Comparison of ENCODE assay signal across 25 mouse cellular contexts in genomic region chr1:96362713-96363441, GRCm38 (mm10).
DNase-seq lines count a peak whose midpoint lies in the region; ATAC-seq and TF ChIP-seq lines count a peak whose summit lies in the region.
"Had no signal": no experiment of that assay in that cellular context is flagged by ENCODE, and none has a peak within 500 bp of the region (broad histone marks: within the 10 kb centered on the region; RNA-seq: fewer than 3 reads in every experiment).

No protein-coding gene starts in this region.

- peak; percentile 2 for DNase-seq in adrenal gland, adult 2 months
- no peak for DNase-seq in adrenal gland, postnatal 25 days
- DNase-seq in neural tube, embryonic 11.5 days (ENCODE audit: low spot score) = no peak
- no peak for DNase-seq in neural tube, embryonic 10.5 days (ENCODE audit: extremely low spot score, low spot score)
- peak; percentile 16 for DNase-seq in limb, embryonic 14.5 days (ENCODE audit: low spot score)
- no peak for DNase-seq in testis, postnatal 10 days (ENCODE audit: low spot score)
- DNase-seq in kidney, postnatal 25 days = no peak
- DNase-seq: cerebellum, adult 11-12 months; cerebellum, postnatal 14 days; gastrocnemius, postnatal 14 days; heart, adult 11 months; heart, postnatal 14 days; kidney, adult 18-20 months; liver, embryonic 13.5 days; lung, adult 2 months; lung, postnatal 14 days; right cerebral cortex, postnatal 25 days; spleen, adult 18-20 months had no signal

- no peaks in the 10 kb centered on the region for H3K36me3 ChIP-seq in neural tube, embryonic 11.5 days (ENCODE audit: control insufficient read depth, insufficient read depth, low read length)
- no peaks in the 10 kb centered on the region for H3K36me3 ChIP-seq in limb, embryonic 14.5 days (ENCODE audit: control insufficient read depth, insufficient read depth, low read length)
- H3K36me3 ChIP-seq: embryonic facial prominence, embryonic 10.5 days; heart, embryonic 13.5 days; hindbrain, embryonic 12.5 days; limb, embryonic 12.5 days; liver, embryonic 13.5 days; midbrain, embryonic 13.5 days had no signal

- no peak overlapping the region for H3K27ac ChIP-seq in neural tube, embryonic 11.5 days (ENCODE audit: low read depth, low read length)
- no peak overlapping the region for H3K27ac ChIP-seq in limb, embryonic 14.5 days (replicated peaks; ENCODE audit: low read depth, low read length)
- H3K27ac ChIP-seq: embryonic facial prominence, embryonic 10.5 days; heart, embryonic 13.5 days; hindbrain, embryonic 12.5 days; limb, embryonic 12.5 days; liver, embryonic 13.5 days; midbrain, embryonic 13.5 days had no signal

- no peak overlapping the region for H3K9ac ChIP-seq in neural tube, embryonic 11.5 days (ENCODE audit: low read length)
- H3K9ac ChIP-seq in limb, embryonic 14.5 days (ENCODE audit: low read depth, low read length, severe bottlenecking) = no peak overlapping the region
- H3K9ac ChIP-seq: heart, embryonic 13.5 days; hindbrain, embryonic 12.5 days; limb, embryonic 12.5 days; liver, embryonic 13.5 days; midbrain, embryonic 13.5 days had no signal

- 44% methylated on average over 2 of the region's 2 CpGs for WGBS in neural tube, embryonic 11.5 days
- WGBS in limb, embryonic 14.5 days = 28% methylated on average over 2 of the region's 2 CpGs

- no peaks in the 10 kb centered on the region for H3K9me3 ChIP-seq in neural tube, embryonic 11.5 days (ENCODE audit: control insufficient read depth, low read length)
- H3K9me3 ChIP-seq in limb, embryonic 14.5 days (ENCODE audit: control insufficient read depth, low read length) = no peaks in the 10 kb centered on the region
- H3K9me3 ChIP-seq: embryonic facial prominence, embryonic 10.5 days; heart, embryonic 13.5 days; hindbrain, embryonic 12.5 days; limb, embryonic 12.5 days; liver, embryonic 13.5 days; midbrain, embryonic 13.5 days had no signal

- H3K27me3 ChIP-seq in neural tube, embryonic 11.5 days (ENCODE audit: control insufficient read depth, insufficient read depth, low read length) = no peaks in the 10 kb centered on the region
- H3K27me3 ChIP-seq in limb, embryonic 14.5 days (ENCODE audit: control insufficient read depth, insufficient read depth, low read length) = no peaks in the 10 kb centered on the region
- H3K27me3 ChIP-seq: heart, embryonic 13.5 days; hindbrain, embryonic 12.5 days; limb, embryonic 12.5 days; liver, embryonic 13.5 days; midbrain, embryonic 13.5 days had no signal

- ATAC-seq in neural tube, embryonic 11.5 days (ENCODE audit: insufficient read depth, low FRiP score, low TSS enrichment) = peak; percentile 70
- ATAC-seq in limb, embryonic 14.5 days (ENCODE audit: low FRiP score, low read depth) = no peak
- no peak for ATAC-seq in megakaryocyte-erythroid progenitor cell, adult 5-6 weeks (replicated peaks; ENCODE audit: low FRiP score, low TSS enrichment, poor library complexity, severe bottlenecking)
- ATAC-seq: forebrain, embryonic 16.5 days; midbrain, embryonic 13.5 days had no signal

- H3K4me3 ChIP-seq in neural tube, embryonic 11.5 days (ENCODE audit: low read depth, low read length) = no peak overlapping the region
- no peak overlapping the region for H3K4me3 ChIP-seq in limb, embryonic 14.5 days (replicated peaks; ENCODE audit: low read length)
- H3K4me3 ChIP-seq: embryonic facial prominence, embryonic 10.5 days; heart, embryonic 13.5 days; hindbrain, embryonic 12.5 days; limb, embryonic 12.5 days; liver, embryonic 13.5 days; midbrain, embryonic 13.5 days had no signal

- no peak for TF ChIP-seq POLR2A in limb, embryonic 14.5 days (IDR thresholded peaks at IDR 0.05; ENCODE audit: borderline replicate concordance, extremely low read depth, insufficient read depth, insufficient read length)

- H3K4me1 ChIP-seq in neural tube, embryonic 11.5 days (ENCODE audit: control insufficient read depth, insufficient read depth, low read length) = no peaks in the 10 kb centered on the region
- H3K4me1 ChIP-seq in limb, embryonic 14.5 days (ENCODE audit: control insufficient read depth, insufficient read depth, low read length) = peaks cover 4% of the 10 kb centered on the region; the same call in 1 of the 2 replicates
- H3K4me1 ChIP-seq: embryonic facial prominence, embryonic 10.5 days; heart, embryonic 13.5 days; hindbrain, embryonic 12.5 days; liver, embryonic 13.5 days; midbrain, embryonic 13.5 days had no signal

- no peak overlapping the region for H3K4me2 ChIP-seq in neural tube, embryonic 11.5 days (ENCODE audit: low read depth)
- H3K4me2 ChIP-seq in limb, embryonic 14.5 days (replicated peaks; ENCODE audit: low read depth, low read length, severe bottlenecking) = no peak overlapping the region
- H3K4me2 ChIP-seq: heart, embryonic 13.5 days; hindbrain, embryonic 12.5 days; limb, embryonic 12.5 days; liver, embryonic 13.5 days; midbrain, embryonic 13.5 days had no signal

Comparison
In these comparisons a context has a peak if more than half of its experiments do, and no peak if none do; other contexts are left out.
1. DNase-seq: peak in adrenal gland, adult 2 months (single experiment) and limb, embryonic 14.5 days (single experiment); none in adrenal gland, postnatal 25 days (single experiment), neural tube, embryonic 11.5 days (single experiment), neural tube, embryonic 10.5 days (single experiment), testis, postnatal 10 days (single experiment) and kidney, postnatal 25 days (0 of 2).